Mouse (Mus musculus) embryonic facial prominence, embryonic 13.5 days (tissue): Measurements from ENCODE around the gene Sprr1a. TPM values are rescaled to one million over a fixed set of nuclear protein-coding genes. Genes with fewer than 3 reads are reported as not detected.

Source experiments
- ATAC-seq: fragments of 200-750 bp; cut with Nextera tagmentation; 2 replicates; pipeline ENCODE4 v1.8.0; 2017; ENCODE audit warnings: low read depth; ENCODE audit not compliant: insufficient number of reproducible peaks, insufficient read depth, low FRiP score, low TSS enrichment
- H3K27ac ChIP-seq: fragments of 300-500 bp; sonication (generic); 2 replicates; pipeline ENCODE4 v1.5.1; 2015; ENCODE audit warnings: moderate library complexity, mild to moderate bottlenecking, inconsistent platforms
- H3K27me3 ChIP-seq: fragments of 300-500 bp; sonication (generic); 2 replicates; pipeline ENCODE4 v1.6.1; 2015; ENCODE audit warnings: mild to moderate bottlenecking, inconsistent platforms
- H3K36me3 ChIP-seq: fragments of 300-500 bp; sonication (generic); 2 replicates; pipeline ENCODE4 v1.6.1; 2015; ENCODE audit warnings: mild to moderate bottlenecking, inconsistent platforms
- H3K4me1 ChIP-seq: fragments of 300-500 bp; sonication (generic); 2 replicates; pipeline ENCODE4 v1.6.1; 2015; ENCODE audit warnings: inconsistent platforms
- H3K4me2 ChIP-seq: fragments of 300-500 bp; sonication (generic); 2 replicates; pipeline ENCODE4 v1.6.1; 2015; ENCODE audit warnings: moderate library complexity, mild to moderate bottlenecking, inconsistent platforms
- H3K4me3 ChIP-seq: fragments of 300-500 bp; sonication (generic); 2 replicates; pipeline ENCODE4 v1.5.1; 2015; ENCODE audit warnings: mild to moderate bottlenecking, inconsistent platforms
- H3K9ac ChIP-seq: fragments of 300-500 bp; sonication (generic); 2 replicates; pipeline ENCODE4 v1.6.1; 2015; ENCODE audit warnings: mild to moderate bottlenecking, inconsistent platforms
- H3K9me3 ChIP-seq: fragments of 300-500 bp; sonication (generic); 2 replicates; pipeline ENCODE4 v1.6.1; 2016; ENCODE audit warnings: inconsistent platforms
- WGBS: fragments of 180-500 bp; shearing (Covaris S2); methylation state at CpG from one replicate; pipeline ENCODE4 v1.1.7; 2015; ENCODE audit warnings: mixed read lengths; 5-methylcytosine and 5-hydroxymethylcytosine counted together
- polyA plus RNA-seq: library from polyadenylated mRNA; unstranded; fragments of >200 nt; fragmentation: Nextera tagmentation; extraction: Ambion mirVana; gene quantifications from 2 replicates; pipeline ENCODE4 v1.2.1, GENCODE M21; 2015

The Sprr1a gene
- polyA plus RNA-seq, 1 experiment from 2014 or later = 26.7 TPM

DNA sequence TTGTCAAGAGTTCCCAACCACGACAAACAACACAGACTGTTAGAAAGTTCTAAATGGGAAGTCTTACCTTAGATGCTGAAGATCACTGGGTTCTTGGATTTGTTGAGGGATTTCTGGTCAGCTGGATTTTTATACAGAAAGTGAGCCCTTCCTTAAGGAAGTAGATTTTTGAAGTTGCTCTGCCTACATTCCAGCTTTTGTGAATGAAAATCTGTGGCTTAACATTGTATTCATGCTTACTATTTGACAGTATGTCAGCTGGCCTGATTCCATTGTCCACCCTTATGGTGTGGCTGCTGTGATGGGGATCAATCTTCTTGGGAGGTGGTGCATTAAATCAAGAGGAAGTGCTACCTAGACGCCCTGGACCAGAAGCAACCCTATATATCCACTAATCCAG lies 27.1 kb downstream of the Sprr1a start, which contains the start of gene Sprr3:
Sprr3 (minus strand) TSS at position 101 of the 400 bp plus-strand sequence.
- 62% methylated on average over 2 of the region's 2 CpGs for WGBS
- H3K9me3 ChIP-seq = no peaks in the 10 kb centered on the region
- H3K9ac ChIP-seq = no peak within 1 kb of the TSS
- no peaks in the 10 kb centered on the region for H3K36me3 ChIP-seq
- H3K4me2 ChIP-seq = no peak within 1 kb of the TSS
- H3K27ac ChIP-seq = no peak within 1 kb of the TSS
- ATAC-seq = no peak
- no peaks in the 10 kb centered on the region for H3K27me3 ChIP-seq
- H3K4me3 ChIP-seq = no peak within 1 kb of the TSS
- no peaks in the 10 kb centered on the region for H3K4me1 ChIP-seq

DNA sequence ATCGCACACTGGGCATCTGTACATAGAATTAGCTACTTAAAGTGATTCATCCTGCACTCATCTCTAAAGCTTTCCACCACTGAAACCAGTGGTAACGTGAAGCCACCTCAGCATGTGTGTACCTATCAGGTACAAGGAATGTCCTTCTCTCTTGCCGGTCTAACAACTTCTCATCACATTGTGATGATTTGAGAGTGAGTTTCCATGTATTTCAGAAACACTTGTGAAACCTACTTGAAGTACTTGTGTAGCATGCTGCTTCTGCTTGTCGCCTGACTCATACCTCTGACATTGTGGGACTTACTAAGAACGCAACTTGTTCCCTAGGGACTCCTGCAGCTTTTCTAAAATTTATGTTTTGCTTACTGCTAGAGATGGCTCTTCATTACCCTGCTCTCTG lies 30.5 kb downstream of the Sprr1a start:
- WGBS = 88% methylated on average over 5 of the region's 5 CpGs

GRCm38 (mm10) chr3:92440177-92440576 lies 45.5 kb downstream of the Sprr1a start:
- no peak overlapping the region for H3K4me3 ChIP-seq
- H3K4me2 ChIP-seq = no peak overlapping the region
- ATAC-seq = no peak
- H3K4me1 ChIP-seq = no peaks in the 10 kb centered on the region
- no peaks in the 10 kb centered on the region for H3K9me3 ChIP-seq
- no peaks in the 10 kb centered on the region for H3K27me3 ChIP-seq
- H3K27ac ChIP-seq = no peak overlapping the region
- no peak overlapping the region for H3K9ac ChIP-seq
- no peaks in the 10 kb centered on the region for H3K36me3 ChIP-seq
- 84% methylated on average over 3 of the region's 3 CpGs for WGBS

More for the DNA sequence above, 30.5 kb downstream of the Sprr1a start:
- Histone ChIP-seq H3K9me3 (no peaks in the 10 kb centered on the region), H3K27ac (no peak overlapping the region), H3K27me3 (no peaks in the 10 kb centered on the region), H3K9ac (no peak overlapping the region), H3K4me2 (no peak overlapping the region), H3K4me1 (no peaks in the 10 kb centered on the region), H3K36me3 (no peaks in the 10 kb centered on the region), H3K4me3 (no peak overlapping the region)
- no peak for ATAC-seq

GRCm38 (mm10) chr3:92438689-92439088 lies 47.0 kb downstream of the Sprr1a start, which contains the start of gene Sprr1b:
Sprr1b (minus strand) TSS chr3:92438789.
- 88% methylated on average over 3 of the region's 3 CpGs for WGBS

More at GRCm38 (mm10) chr3:92438689-92439088, 47.0 kb downstream of the Sprr1a start, which contains the start of gene Sprr1b:
- no peaks in the 10 kb centered on the region for H3K27me3 ChIP-seq
- H3K9ac ChIP-seq = no peak within 1 kb of the TSS
- no peak within 1 kb of the TSS for H3K4me2 ChIP-seq
- no peak within 1 kb of the TSS for H3K4me3 ChIP-seq
- no peak within 1 kb of the TSS for H3K27ac ChIP-seq
- no peaks in the 10 kb centered on the region for H3K36me3 ChIP-seq
- no peaks in the 10 kb centered on the region for H3K4me1 ChIP-seq
- ATAC-seq = no peak
- no peaks in the 10 kb centered on the region for H3K9me3 ChIP-seq

Other genes with a start within 250 kb of the Sprr1a start
- 0.56 TPM in 1 of 2 replicates, not detected in the other for gene Sprr2a3, start 200.5 kb downstream of the Sprr1a start, polyA plus RNA-seq
- gene Sprr2b, start 169.3 kb downstream of the Sprr1a start, polyA plus RNA-seq = not detected in 2 replicates
- gene Sprr2d, start 146.8 kb downstream of the Sprr1a start, polyA plus RNA-seq = not detected in 2 replicates
- not detected in 2 replicates for gene Sprr2e, start 133.8 kb downstream of the Sprr1a start, polyA plus RNA-seq
- not detected in 2 replicates for gene Sprr2f, start 120.7 kb downstream of the Sprr1a start, polyA plus RNA-seq
- gene Sprr2h, start 100.2 kb downstream of the Sprr1a start, polyA plus RNA-seq = not detected in 2 replicates
- not detected in 2 replicates for gene Sprr2i, start 77.9 kb downstream of the Sprr1a start, polyA plus RNA-seq
- gene Sprr2j-ps, start 67.8 kb downstream of the Sprr1a start, polyA plus RNA-seq = not detected in 2 replicates
- 10.1 and 18.9 TPM in 2 replicates for gene Gm9774, start 56.5 kb downstream of the Sprr1a start, polyA plus RNA-seq
- gene Sprr2k, start 53.3 kb downstream of the Sprr1a start, polyA plus RNA-seq = not detected in 2 replicates
- 1.0 TPM in 1 of 2 replicates, not detected in the other for gene Sprr1b, start 47.1 kb downstream of the Sprr1a start, polyA plus RNA-seq
- not detected in 2 replicates for gene Sprr3, start 27.2 kb downstream of the Sprr1a start, polyA plus RNA-seq
- gene Sprr4, start 14.6 kb upstream of the Sprr1a start, polyA plus RNA-seq = not detected in 2 replicates
- not detected in 2 replicates for gene 2310046K23Rik, start 48.6 kb upstream of the Sprr1a start, polyA plus RNA-seq
- gene Ivl, start 87.8 kb upstream of the Sprr1a start, polyA plus RNA-seq = 0.14 TPM in 1 of 2 replicates, not detected in the other
- gene Smcp, start 103.1 kb upstream of the Sprr1a start, polyA plus RNA-seq = not detected in 2 replicates
- gene 2210017I01Rik, start 121.6 kb upstream of the Sprr1a start, polyA plus RNA-seq = not detected in 2 replicates
- not detected in 2 replicates for gene Lce6a, start 135.8 kb upstream of the Sprr1a start, polyA plus RNA-seq
- not detected in 2 replicates for gene Lce1a1, start 162.4 kb upstream of the Sprr1a start, polyA plus RNA-seq
- not detected in 2 replicates for gene Lce1b, start 171.0 kb upstream of the Sprr1a start, polyA plus RNA-seq
- gene Lce1a2, start 184.4 kb upstream of the Sprr1a start, polyA plus RNA-seq = not detected in 2 replicates
- gene Lce1c, start 193.4 kb upstream of the Sprr1a start, polyA plus RNA-seq = not detected in 2 replicates
- not detected in 2 replicates for gene Lce1d, start 201.3 kb upstream of the Sprr1a start, polyA plus RNA-seq
- not detected in 2 replicates for gene Lce1e, start 223.2 kb upstream of the Sprr1a start, polyA plus RNA-seq
- gene Lce1f, start 234.5 kb upstream of the Sprr1a start, polyA plus RNA-seq = not detected in 2 replicates